Mouse (Mus musculus) layer of hippocampus, adult 18-20 months (tissue): ENCODE measurements around the gene Tmem222. TPM values are rescaled to one million over a fixed set of nuclear protein-coding genes. Genes with fewer than 3 reads are reported as not detected.

ENCODE experiments used
- DNase-seq, 2 experiments: peaks; one replicate each; pipeline ENCODE4 v3.0.0; 2022; ENCODE audit warnings: low spot score in 2 of 2
- total RNA-seq, 2 experiments: library from RNA; stranded (reverse); gene quantifications; 2 replicates each; pipeline ENCODE4 v1.2.3; 2021

Gene Tmem222
- total RNA-seq, 2 experiments from 2014 or later: 92.1 to 96.1 TPM

DNA sequence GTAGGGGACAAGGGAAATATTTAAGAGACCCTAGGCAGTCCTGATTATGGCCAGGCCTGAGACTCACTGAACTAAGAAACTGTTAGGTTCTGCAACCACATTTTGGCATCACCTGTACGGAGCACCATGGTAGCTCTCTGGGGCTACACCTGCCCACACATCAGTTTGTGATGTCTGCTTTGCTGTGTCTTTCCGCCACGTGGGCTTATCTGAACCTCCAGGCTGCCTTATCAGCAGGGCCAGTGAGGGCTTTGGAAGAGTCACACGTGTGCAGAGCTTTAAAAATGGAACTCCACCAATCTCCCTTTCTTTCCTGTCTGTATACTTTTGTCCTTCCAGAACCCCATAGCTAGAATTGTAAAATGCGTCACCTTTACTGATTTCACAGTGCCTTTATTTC is 8.4 kb upstream of the Tmem222 start:
- no peak for DNase-seq

DNA sequence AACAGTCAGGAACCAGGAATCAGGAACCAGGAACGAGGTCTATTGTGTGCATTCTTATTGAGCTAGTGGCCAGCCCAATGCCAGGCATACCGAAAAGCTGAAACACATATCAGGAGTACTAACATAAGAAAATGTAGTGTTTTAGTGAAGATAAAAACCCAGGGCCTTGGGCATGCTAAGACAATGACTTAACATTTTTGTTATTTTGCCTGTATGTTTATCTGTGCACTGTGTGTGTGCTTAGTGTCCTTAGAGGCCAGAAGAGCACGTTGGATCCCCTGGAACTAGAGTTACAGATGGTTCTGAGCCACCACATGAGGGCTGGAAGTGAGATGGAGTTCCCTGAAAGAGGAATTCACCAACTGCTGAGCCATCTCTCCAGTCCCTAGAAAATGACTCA is 7.7 kb upstream of the Tmem222 start:
- DNase-seq: no peak

DNA sequence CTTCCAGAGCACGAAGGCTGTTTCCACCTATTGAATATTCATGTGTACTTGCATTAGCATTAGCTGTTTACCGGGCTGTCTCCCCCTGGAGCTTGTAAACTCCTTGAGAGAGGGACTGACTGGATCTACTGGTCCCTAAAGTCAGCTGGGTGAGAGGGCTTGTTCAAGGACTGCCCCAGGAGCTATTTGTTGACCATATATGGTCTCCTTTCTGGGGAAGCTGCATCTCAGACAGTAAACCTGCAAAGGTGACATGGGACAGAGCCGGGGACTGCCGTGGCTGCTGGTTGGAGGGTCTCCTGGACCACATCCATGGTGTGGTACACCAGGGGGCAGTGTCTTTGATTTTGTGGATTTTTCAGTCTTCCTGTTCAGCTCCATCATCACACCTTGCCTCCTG is 5.1 kb upstream of the Tmem222 start:
- no peak for DNase-seq

DNA sequence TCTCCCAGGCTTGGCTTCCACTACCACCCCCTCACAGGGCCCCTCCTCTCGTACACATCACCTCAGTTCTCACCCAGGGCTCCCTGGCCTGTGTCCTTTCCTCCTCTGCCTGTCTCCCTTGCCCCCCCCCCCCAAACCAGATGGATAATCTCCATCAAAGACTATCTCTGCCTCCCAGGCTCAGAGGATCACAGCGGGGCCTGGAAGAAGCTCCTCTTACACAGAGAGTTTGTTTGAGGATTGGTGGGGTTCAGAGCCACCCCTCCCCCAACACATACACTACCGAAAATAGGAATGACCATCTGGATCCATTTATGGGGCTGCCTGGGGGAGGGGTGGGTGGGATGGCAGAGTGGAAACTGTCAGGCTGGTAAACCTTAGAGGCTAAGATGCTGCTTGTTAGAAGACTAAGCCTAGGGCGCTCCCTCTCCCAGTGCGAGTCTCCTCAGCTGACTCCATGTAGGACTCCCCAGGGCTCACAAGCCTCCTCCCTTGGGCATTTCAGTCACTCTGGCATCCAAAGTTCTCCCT is 4.4 kb upstream of the Tmem222 start:
- DNase-seq: no peak

DNA sequence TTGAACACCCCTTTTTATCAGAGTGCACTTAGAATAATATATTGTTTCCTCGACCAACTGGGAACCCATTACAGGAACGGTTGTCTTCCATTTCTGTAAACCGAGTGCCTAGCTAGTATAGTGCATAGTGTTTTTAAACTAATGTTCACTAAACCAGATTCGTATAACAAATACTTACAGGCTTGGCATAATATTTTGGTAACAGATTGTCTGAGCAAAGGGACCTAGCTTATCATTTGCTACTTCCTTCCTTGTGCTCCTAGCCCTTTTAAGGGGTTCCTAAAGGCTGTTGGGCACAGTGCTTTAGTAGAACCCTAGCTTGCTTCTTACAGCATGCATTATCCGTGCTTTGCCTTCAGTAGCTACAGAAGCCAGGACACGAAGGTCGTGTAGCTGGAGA is 3.9 kb upstream of the Tmem222 start:
- DNase-seq: no peak

DNA sequence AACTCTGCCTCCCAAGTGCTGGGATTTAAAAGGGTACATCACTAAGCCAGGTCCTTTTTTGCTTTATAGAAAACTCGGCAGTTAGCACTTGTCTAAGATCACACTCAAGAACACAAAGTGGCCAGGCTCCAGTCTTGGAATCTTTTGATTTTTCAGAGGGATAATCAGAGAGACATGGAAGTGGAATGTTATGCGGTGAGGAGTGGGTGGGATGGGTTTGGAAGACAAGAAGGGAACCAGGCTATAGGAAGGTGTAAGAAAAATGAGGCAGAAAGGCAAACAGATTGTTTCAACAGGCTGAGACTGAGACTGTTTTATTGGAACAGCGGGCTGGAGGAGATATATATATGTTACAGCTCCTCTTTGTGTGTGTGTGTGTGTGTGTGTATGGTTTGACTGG is 890 bp upstream of the Tmem222 start:
- DNase-seq: no peak

DNA sequence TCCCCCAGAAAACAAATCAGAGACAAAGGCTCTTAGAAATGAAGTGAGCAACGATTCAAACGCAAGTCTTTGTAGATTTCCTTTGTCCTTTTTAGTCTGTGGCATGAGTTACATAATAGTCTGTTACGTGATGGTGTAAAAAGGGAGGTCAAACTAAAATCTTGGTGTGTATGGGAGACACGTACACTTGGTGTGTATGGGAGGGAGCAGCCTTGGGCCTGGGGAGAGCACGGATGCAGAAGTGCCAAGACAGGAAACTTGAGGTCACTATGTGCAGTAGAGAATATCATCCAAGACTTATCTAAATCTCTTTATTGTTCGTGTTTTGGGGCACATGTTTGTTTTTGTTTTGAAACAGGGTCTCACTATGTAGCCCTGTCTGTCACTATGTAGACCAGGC is 475 bp upstream of the Tmem222 start:
- no peak for DNase-seq

DNA sequence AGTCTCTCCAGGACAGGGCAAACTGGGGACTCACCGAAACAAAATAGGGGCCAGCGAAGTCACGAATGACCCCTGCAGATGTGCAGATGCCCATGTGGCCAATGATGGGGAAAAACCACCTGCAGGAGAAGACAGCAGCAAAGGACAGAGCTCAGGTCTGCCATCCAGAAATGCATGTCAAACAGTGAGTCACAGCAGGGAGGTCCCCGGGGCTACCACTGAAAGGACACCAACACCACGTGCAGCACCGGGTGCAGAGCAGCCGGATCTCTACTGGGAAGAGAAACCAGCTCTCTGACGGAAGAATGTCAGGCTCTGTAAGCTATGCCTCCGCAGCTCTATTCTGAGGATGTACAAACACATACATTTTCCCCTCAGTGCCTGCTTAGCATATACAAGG is 6.7 kb downstream of the Tmem222 start:
- no peak for DNase-seq

DNA sequence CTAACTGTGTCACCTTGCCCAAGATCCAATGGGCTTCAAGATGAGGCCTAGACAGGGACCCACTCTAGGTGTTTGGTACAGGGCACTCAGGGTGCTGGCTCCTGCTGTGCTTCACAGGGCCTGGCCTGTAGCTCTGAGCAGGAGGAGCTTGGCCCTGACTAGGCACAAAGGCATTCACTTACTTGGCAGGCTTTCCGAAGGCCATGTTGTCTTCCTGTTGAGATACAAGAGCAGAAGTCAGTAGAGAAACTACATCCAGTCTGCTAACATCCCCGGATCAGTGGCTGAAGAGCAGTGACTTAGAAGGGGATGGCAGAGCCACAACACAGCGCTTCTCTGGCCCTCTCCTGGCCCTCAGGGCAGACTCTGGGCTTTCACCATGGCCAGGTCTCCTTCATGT is 8.0 kb downstream of the Tmem222 start:
- DNase-seq: no peak

DNA sequence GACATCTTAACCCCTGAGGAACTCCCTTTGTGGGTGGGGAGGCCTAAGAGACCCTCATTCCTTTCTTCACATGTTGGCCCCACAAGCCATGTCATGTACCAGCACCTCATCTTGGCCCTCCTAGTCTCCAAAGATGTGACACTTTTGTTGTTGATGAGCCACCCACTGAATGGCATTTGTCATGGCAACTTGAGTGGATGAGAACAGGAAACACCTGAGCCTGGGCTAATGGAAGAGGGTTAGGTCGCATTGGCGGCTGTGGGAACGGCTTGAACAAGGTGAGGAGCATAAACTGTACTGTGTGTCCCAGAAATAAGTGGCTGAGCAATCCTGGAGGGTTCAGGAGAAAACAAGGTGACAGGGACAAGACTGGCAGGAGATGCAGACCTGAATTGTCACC is 8.7 kb downstream of the Tmem222 start:
- no peak for DNase-seq

DNA sequence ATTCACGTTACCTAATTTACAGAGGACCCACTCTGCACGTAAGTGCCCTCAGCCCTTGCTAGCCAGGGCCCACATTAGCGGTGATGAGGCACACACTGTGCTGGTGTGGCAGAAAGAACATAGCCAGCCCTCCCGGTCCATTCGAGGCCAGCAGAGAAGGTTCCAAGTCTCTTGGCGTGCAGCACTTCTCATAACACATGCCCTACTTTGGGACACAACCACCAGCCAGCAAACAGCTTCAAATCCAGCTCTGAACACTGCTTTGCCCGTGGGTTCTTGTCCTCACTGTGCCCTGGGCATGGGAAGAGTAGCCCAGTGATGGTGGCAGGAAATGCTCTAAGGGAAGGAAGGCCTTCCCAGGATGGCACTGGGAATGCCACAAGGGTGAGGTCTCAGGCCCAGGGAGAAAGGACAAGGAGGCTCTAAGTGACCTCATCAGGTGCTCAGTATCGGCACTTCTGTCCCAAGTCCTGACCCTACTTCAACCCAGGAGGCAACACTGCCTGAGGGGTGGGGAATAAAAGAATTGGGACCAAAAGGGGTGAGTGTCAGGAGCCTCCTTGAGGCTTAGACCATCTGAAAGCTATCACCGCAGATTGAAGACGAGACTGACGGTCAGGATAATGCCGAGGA is 11.2 kb downstream of the Tmem222 start:
- DNase-seq: no peak

DNA sequence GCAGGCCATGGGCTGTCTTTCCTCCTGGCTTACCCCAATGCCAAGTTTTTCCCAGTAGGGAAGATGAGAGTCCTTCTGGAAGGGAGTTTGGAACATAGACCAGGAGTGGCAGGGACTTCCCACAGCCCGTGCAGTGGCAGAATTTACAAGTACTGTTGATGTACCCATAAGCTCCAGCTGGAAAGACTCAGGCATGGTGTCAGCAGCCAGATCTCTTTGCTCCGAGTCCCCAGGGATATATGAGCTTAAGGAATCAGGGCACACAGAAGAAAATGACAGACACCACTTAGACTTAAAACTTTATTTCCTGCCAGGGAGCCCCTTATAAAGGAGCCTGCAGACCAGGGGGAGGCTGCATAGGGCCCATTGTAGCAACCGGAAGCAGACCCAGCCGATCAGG is 11.8 kb downstream of the Tmem222 start:
- no peak for DNase-seq

DNA sequence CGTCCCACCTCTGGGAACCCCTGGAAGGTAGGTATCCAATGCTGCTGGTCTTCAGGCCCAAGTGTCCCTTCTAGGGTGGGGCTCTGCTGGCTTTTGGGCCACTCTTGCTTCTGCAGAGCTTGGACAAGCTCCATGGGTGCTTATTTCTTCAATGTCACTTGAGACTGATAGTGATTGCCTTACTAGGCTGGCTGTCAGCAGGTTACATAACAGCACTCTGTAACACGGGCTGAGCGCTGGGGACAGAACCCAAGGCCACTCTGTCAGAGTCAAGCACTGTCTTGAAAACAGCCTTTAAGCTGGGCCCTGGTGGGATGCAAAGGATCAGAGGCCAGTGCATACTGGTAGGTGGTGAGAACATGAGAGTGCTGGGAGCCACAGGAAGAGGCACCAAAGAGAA is 12.3 kb downstream of the Tmem222 start:
- no peak for DNase-seq

DNA sequence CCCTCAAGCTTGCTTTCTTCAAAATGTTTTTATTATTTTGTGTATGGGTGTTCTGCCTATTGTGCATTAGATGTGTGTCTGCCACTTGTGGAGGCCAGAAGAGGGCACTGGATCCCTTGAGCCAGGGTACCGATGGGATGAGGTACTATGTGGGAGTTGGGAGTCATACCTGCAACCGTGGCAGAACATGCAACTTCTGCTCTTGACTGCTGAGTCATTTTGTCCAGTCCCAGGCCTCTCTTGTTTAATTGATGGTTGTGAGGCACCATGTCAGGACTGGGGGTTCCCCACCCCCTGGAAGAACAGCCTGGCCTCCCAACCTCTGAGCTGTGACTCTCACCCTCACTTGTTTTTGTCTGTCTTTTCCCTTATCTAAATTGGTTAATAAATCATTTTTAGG is 13.0 kb downstream of the Tmem222 start:
- no peak for DNase-seq

DNA sequence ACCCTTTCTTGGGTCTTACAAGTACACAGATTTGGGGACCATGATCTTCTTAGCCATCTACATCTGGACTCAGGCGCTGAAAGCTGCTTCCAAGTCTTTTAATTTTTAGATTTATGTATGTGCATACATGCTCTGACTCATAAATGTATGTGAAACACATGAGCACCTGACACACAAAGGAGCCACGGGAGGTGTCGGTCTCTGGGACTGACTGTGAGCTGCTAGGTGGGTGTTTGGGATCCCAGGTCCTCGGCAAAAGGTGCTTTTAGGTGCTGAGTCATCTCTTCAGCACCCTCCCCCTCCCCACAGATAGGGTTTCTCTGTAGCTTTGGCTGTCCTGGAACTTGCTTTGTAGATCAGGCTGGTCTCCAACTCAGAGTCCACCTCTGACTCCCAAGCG is 13.8 kb downstream of the Tmem222 start:
- no peak for DNase-seq

DNA sequence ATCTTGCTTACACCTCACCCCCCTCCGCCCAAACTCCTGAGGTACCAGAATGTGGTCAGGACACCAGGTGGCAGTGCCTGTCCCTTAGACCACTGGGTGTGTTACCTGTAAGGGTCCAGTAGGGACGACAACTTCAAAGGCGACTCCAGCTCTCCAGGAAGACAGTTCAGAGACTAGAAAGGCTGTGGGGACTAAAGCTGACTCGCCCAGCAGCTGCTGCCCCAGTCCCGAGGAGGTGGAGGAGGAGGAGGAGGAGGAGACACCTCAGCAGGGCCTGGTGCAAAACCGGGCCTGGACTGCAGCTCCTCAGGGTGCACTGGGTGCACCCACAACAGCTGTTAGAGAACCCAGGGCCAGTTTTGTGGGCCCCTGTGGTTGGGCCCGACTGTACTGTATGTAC is 14.7 kb downstream of the Tmem222 start, which contains the start of gene Sytl1:
Sytl1 (minus strand) TSS at position 232 of the 400 bp plus-strand sequence.
- no peak for DNase-seq

DNA sequence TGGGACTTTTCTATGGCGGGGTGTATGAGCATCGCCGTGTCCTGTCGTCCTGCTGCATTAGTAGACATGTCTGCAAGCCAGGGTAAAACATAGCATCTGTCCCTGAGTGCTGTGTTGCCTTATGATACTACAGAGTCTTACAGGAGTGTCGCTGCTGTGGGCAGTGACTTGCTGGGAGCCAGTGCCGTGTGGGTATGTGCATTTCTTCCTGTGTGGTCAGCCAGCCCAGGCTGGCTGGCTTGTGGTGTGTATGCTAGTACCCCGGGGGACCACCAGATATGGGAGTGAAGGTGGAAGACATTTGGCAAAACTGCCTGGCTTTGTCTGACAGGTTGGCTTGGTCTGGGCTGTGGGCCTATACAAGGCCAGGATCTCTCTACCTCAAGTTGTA is 15.2 kb downstream of the Tmem222 start:
- no peak for DNase-seq

DNA sequence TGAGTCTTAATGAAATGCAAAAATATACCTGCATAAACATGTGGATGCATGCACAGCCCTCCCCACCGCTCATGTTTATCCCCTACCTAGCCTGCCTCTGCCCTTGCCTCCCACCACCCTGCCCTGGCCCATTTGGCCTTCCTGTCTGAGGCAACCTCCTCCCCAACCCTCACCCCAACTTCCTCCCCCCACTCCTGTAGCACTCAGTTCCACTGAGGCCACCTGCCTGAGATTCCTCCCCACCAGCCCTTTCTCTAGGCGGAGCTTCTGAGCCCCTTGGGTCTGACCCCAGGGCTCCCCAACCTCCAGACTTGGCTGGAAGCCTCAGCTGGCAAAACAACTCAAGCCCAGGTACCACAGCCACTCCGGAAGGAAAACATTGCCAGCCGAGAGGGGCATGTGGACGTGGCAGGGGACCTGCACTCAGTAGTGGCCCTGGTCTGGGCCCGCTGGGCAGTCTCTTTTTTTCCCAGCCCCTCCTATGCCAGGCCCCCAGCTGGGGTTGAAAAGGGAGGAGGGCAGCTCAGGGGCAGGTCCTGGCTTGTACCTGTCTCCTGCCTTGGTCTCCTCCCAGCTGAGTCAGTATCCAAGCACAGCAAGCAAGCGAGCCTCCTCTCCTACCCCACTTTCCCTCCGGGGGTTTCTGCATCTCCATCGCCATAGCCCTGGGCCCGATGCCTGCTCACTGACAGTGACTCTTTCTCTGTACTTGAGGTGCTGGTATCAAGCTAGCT is 15.8 kb downstream of the Tmem222 start:
- no peak for DNase-seq

DNA sequence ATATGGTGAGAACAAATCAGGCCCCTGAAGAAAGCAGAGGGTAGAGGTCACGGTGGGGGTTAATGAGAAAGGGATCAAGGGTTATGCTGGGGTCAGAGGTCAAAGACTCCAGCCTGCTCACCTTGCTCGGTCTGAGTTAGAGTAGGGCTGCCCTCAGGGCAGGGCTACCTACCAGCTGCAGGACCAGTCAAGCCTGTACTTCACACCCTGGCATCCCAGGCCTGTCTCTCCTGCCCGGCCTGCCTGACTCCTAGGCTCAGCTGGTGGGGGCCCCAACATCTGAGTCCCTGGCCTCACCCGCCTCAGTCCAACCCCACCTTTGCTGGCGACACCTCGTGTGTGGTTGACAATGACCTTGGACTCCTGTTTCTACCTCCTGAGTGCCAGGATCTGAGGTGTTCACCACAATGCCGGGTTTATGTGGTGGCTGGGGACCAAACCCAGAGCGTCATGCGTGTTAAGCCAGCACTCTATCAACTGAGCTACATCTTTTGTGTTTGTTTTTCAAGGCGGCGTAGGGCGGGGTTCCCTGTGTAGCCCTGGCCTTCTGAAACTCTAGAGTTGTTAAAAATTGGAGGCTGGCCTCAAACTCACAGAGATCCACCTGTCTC is 19.7 kb downstream of the Tmem222 start:
- no peak for DNase-seq

DNA sequence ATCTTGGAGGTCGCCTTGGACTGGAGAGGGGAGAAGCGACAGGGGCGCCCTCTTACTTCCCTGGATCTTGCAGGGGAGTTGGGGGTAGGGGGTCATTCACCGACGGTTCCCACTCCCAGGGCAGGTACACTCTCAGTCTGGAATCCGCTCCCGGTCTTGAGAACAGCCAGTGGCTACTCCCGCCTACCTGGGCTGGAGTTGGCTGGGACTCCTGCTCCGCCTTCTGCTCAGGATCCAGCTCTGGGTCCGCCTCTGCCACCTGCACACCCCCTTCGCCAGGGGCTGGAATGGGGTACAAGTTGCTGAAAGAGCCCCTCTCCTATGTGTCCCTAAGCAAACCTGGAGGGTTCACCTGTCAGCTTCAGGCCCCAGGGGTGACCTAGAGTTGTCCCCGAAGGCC is 20.4 kb downstream of the Tmem222 start:
- no peak for DNase-seq

DNA sequence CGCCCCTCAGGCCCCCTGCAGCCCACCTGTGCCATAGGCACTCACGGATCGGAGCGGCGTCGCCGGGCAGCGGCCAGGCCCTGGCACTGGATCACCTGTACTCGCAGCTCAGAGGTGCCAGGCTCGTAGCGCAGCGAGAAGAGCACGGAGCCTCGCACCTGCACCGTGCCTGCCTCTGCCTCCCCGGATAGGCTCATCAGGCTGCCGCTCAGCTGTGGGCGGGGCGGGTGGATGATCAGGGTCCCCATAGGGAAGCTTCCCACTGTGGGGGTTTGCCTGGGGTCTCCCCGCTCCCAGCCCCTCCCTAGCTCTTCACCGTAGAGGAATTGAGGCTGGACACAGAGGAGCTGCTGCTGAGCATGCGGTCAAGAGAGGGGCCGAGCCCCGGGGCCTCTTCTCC is 20.8 kb downstream of the Tmem222 start:
- no peak for DNase-seq

DNA sequence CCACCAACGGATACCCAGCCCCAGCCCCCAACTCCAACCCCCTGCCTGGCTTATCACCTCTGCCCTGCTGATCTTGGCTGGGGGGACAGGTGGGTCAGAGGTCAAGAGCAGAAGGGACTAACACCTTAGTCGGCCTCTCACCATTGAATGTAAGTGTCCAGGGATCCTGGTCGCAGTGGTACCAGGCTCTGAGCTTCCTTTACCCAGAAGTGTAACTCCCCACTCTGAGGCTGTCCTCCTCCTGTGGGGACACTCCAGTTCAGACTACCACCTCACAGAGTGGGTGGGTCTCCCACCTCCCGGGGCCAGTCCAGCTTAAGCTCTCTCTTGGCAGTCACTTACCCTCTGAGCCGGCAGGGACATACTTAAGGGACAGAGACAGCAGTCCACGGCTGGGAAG is 22.2 kb downstream of the Tmem222 start:
- no peak for DNase-seq

DNA sequence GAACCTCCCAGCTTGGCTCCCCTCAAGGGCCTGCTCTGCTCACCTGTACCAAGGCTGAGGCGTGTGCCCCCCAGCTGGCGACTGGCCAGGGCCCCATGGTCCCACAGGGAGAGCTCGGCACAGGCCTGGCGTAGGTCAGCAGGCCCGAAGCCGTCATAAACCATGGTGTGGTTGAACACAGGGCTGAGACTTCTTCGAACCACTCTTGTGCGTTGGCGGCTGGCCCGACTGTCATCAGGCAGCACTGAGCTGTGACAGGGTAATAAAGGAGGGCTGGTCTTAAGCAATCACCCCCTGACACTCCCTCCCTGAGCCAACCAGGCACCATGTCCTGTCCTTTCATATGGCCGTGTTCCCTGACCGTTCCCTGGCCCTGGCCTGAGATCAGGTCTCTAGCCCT is 24.2 kb downstream of the Tmem222 start:
- no peak for DNase-seq
